Mouse (Mus musculus): Measurements from ENCODE around the gene Nicn1. TPM values are rescaled to one million over a fixed set of nuclear protein-coding genes. Genes with fewer than 3 reads are reported as not detected.

Gene Nicn1
- polyA plus RNA-seq, 1 experiment, result 4.6 TPM

GRCm38 (mm10) chr9:108261865-108262264 lies 28.4 kb upstream of the Nicn1 start:
- H3K4me1 ChIP-seq (ENCODE audit: control insufficient read depth, insufficient read depth, insufficient read length), result peaks cover 7% of the 10 kb centered on the region
- 87% methylated on average over 7 of the region's 7 CpGs for WGBS
- no peaks in the 10 kb centered on the region for H3K27me3 ChIP-seq (ENCODE audit: control insufficient read depth, insufficient read depth, low read length)
- no peak overlapping the region for H3K4me3 ChIP-seq (ENCODE audit: extremely low read depth, insufficient read depth, insufficient read length)
- H3K36me3 ChIP-seq (ENCODE audit: control insufficient read depth, insufficient read depth, low read length), result no peaks in the 10 kb centered on the region
- TF ChIP-seq CTCF (IDR thresholded peaks at IDR 0.05; ENCODE audit: extremely low read depth, insufficient read depth, insufficient read length, insufficient replicate concordance) (no peak), POLR2A (IDR thresholded peaks at IDR 0.05; ENCODE audit: low read depth, low read length) (no peak)
- no peak overlapping the region for H3K27ac ChIP-seq (ENCODE audit: insufficient read depth, low read length)
- DNase-seq (ENCODE audit: low read depth in 1 of 2, low spot score in 2 of 2), result no peak

GRCm38 (mm10) chr9:108262494-108263049 lies 27.7 kb upstream of the Nicn1 start:
- TF ChIP-seq POLR2A (IDR thresholded peaks at IDR 0.05; ENCODE audit: low read depth, low read length) (no peak), CTCF (IDR thresholded peaks at IDR 0.05; ENCODE audit: extremely low read depth, insufficient read depth, insufficient read length, insufficient replicate concordance) (no peak)
- H3K36me3 ChIP-seq (ENCODE audit: control insufficient read depth, insufficient read depth, low read length), result no peaks in the 10 kb centered on the region
- DNase-seq (ENCODE audit: low read depth in 1 of 2, low spot score in 2 of 2), result no peak
- H3K27me3 ChIP-seq (ENCODE audit: control insufficient read depth, insufficient read depth, low read length), result no peaks in the 10 kb centered on the region
- WGBS, result 70% methylated on average over 11 of the region's 11 CpGs
- H3K4me3 ChIP-seq (ENCODE audit: extremely low read depth, insufficient read depth, insufficient read length), result peak overlapping the region; percentile 70
- no peak overlapping the region for H3K27ac ChIP-seq (ENCODE audit: insufficient read depth, low read length)
- peaks cover 7% of the 10 kb centered on the region for H3K4me1 ChIP-seq (ENCODE audit: control insufficient read depth, insufficient read depth, insufficient read length)

GRCm38 (mm10) chr9:108263131-108263681 lies 27.0 kb upstream of the Nicn1 start:
- WGBS, result under 1% methylated on average over 54 of the region's 62 CpGs
- H3K27ac ChIP-seq (ENCODE audit: insufficient read depth, low read length), result peak overlapping the region; percentile 68
- no peaks in the 10 kb centered on the region for H3K27me3 ChIP-seq (ENCODE audit: control insufficient read depth, insufficient read depth, low read length)
- H3K4me1 ChIP-seq (ENCODE audit: control insufficient read depth, insufficient read depth, insufficient read length), result peaks cover 7% of the 10 kb centered on the region
- peak in 1 of 2 experiments; percentile 64 for DNase-seq (ENCODE audit: low read depth in 1 of 2, low spot score in 2 of 2)
- H3K4me3 ChIP-seq (ENCODE audit: extremely low read depth, insufficient read depth, insufficient read length), result peak overlapping the region; percentile 70
- TF ChIP-seq CTCF (IDR thresholded peaks at IDR 0.05; ENCODE audit: extremely low read depth, insufficient read depth, insufficient read length, insufficient replicate concordance) (no peak), POLR2A (IDR thresholded peaks at IDR 0.05; ENCODE audit: low read depth, low read length) (no peak)
- no peaks in the 10 kb centered on the region for H3K36me3 ChIP-seq (ENCODE audit: control insufficient read depth, insufficient read depth, low read length)

- Histone ChIP-seq H3K4me1 (ENCODE audit: control insufficient read depth, insufficient read depth, insufficient read length) (peaks cover 7% of the 10 kb centered on the region), H3K36me3 (ENCODE audit: control insufficient read depth, insufficient read depth, low read length) (no peaks in the 10 kb centered on the region), H3K27ac (ENCODE audit: insufficient read depth, low read length) (peak within 1 kb of the TSS; percentile 69), H3K27me3 (ENCODE audit: control insufficient read depth, insufficient read depth, low read length) (no peaks in the 10 kb centered on the region), H3K4me3 (ENCODE audit: extremely low read depth, insufficient read depth, insufficient read length) (peak within 1 kb of the TSS; percentile 70)
- peak; percentile 85 to 97 for DNase-seq (ENCODE audit: low read depth in 1 of 2, low spot score in 2 of 2)
- under 1% methylated on average over 68 of the region's 71 CpGs for WGBS
- TF ChIP-seq CTCF (IDR thresholded peaks at IDR 0.05; ENCODE audit: extremely low read depth, insufficient read depth, insufficient read length, insufficient replicate concordance) (no peak), POLR2A (IDR thresholded peaks at IDR 0.05; ENCODE audit: low read depth, low read length) (peak; percentile 17)
Observed at GRCm38 (mm10) chr9:108263690-108264190, 26.5 kb upstream of the Nicn1 start, which contains the start of gene Dag1. Gene Dag1, minus strand, starts transcription at chr9:108263958.

GRCm38 (mm10) chr9:108264191-108264921 lies 25.9 kb upstream of the Nicn1 start:
- H3K27ac ChIP-seq (ENCODE audit: insufficient read depth, low read length), result peak overlapping the region; percentile 69
- TF ChIP-seq CTCF (IDR thresholded peaks at IDR 0.05; ENCODE audit: extremely low read depth, insufficient read depth, insufficient read length, insufficient replicate concordance) (no peak), POLR2A (IDR thresholded peaks at IDR 0.05; ENCODE audit: low read depth, low read length) (no peak)
- DNase-seq (ENCODE audit: low read depth in 1 of 2, low spot score in 2 of 2), result peak in 1 of 2 experiments; percentile 6
- H3K4me1 ChIP-seq (ENCODE audit: control insufficient read depth, insufficient read depth, insufficient read length), result peaks cover 7% of the 10 kb centered on the region
- peak overlapping the region; percentile 70 for H3K4me3 ChIP-seq (ENCODE audit: extremely low read depth, insufficient read depth, insufficient read length)
- H3K27me3 ChIP-seq (ENCODE audit: control insufficient read depth, insufficient read depth, low read length), result no peaks in the 10 kb centered on the region
- no peaks in the 10 kb centered on the region for H3K36me3 ChIP-seq (ENCODE audit: control insufficient read depth, insufficient read depth, low read length)
- WGBS, result 33% methylated on average over 10 of the region's 10 CpGs

- peak overlapping the region; percentile 36 for H3K27ac ChIP-seq (ENCODE audit: insufficient read depth, low read length)
- TF ChIP-seq POLR2A (IDR thresholded peaks at IDR 0.05; ENCODE audit: low read depth, low read length), result no peak
- TF ChIP-seq CTCF (IDR thresholded peaks at IDR 0.05; ENCODE audit: extremely low read depth, insufficient read depth, insufficient read length, insufficient replicate concordance), result no peak
- 47% methylated on average over 10 of the region's 10 CpGs for WGBS
- no peaks in the 10 kb centered on the region for H3K36me3 ChIP-seq (ENCODE audit: control insufficient read depth, insufficient read depth, low read length)
- peaks cover 7% of the 10 kb centered on the region for H3K4me1 ChIP-seq (ENCODE audit: control insufficient read depth, insufficient read depth, insufficient read length)
- no peak overlapping the region for H3K4me3 ChIP-seq (ENCODE audit: extremely low read depth, insufficient read depth, insufficient read length)
- peak; percentile 8 to 54 for DNase-seq (ENCODE audit: low read depth in 1 of 2, low spot score in 2 of 2)
- no peaks in the 10 kb centered on the region for H3K27me3 ChIP-seq (ENCODE audit: control insufficient read depth, insufficient read depth, low read length)
Observed at GRCm38 (mm10) chr9:108266261-108266935, 23.8 kb upstream of the Nicn1 start.
